Mouse (Mus musculus): ENCODE data around the gene Smim11. TPM values are rescaled to one million over a fixed set of nuclear protein-coding genes. Genes with fewer than 3 reads are reported as not detected.

The Smim11 gene
- 58.1 TPM for polyA plus RNA-seq (2017; shearing (Covaris generic))

GRCm38 (mm10) chr16:92300649-92301411 is at the start of gene Smim11:
Smim11 (plus strand) TSS chr16:92301286.

GRCm38 (mm10) chr16:92292101-92292500 is 9.0 kb upstream of the Smim11 start, which contains the start of gene Kcne2:
Kcne2 (plus strand) TSS chr16:92292389.

GRCm38 (mm10) chr16:92321341-92321740 is 20.3 kb downstream of the Smim11 start, which contains the start of gene Fam243:
Fam243 (minus strand) TSS chr16:92321441.

GRCm38 (mm10) chr16:92359229-92359628 is 58.1 kb downstream of the Smim11 start, which contains the start of gene Kcne1:
Kcne1 (minus strand) TSS chr16:92359468.

Other genes with a start within 250 kb of the Smim11 start
- 70.1 TPM for gene Mrps6, start 243.0 kb upstream of the Smim11 start, polyA plus RNA-seq (2017; shearing (Covaris generic))
- gene Gm49711, start 243.0 kb upstream of the Smim11 start, polyA plus RNA-seq (2017; shearing (Covaris generic)): not detected
- gene Slc5a3, start 243.0 kb upstream of the Smim11 start, polyA plus RNA-seq (2017; shearing (Covaris generic)): 24.2 TPM
- not detected for gene Kcne2, start 8.9 kb upstream of the Smim11 start, polyA plus RNA-seq (2017; shearing (Covaris generic))
- not detected for gene Fam243, start 20.2 kb downstream of the Smim11 start, polyA plus RNA-seq (2017; shearing (Covaris generic))
- not detected for gene Kcne1, start 58.2 kb downstream of the Smim11 start, polyA plus RNA-seq (2017; shearing (Covaris generic))
- gene Rcan1, start 169.6 kb downstream of the Smim11 start, polyA plus RNA-seq (2017; shearing (Covaris generic)): 7.0 TPM
- not detected for gene Clic6, start 184.4 kb downstream of the Smim11 start, polyA plus RNA-seq (2017; shearing (Covaris generic))